Mouse (Mus musculus): ENCODE measurements around the gene Iah1. TPM values are rescaled to one million over a fixed set of nuclear protein-coding genes. Genes with fewer than 3 reads are reported as not detected.

Gene Iah1
- polyA plus RNA-seq, 1 experiment from 2014 or later = 64.7 TPM

DNA sequence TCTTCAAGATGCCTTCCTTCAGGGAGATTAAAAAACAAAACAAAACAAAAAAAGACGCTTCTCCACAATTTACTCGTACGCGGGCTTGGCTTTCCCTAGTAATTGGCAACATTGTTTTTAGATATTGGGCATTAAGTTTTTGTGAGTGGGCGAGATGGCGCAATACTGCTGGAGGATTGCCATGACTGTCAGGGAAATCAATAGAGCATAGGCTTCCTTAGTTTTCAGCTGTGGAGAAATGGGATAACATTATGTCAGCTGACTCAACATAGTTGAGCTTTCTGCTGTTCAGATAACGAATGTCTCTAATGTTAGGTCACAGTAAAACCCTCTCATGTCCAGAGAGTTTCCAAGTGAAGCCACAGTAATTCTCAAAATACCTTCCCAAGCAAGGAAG lies 678 bp downstream of the Iah1 start:
- Histone ChIP-seq H3K9ac (replicated peaks) (peak overlapping the region; percentile 85), H3K27me3 (ENCODE audit: insufficient read depth, low read length) (no peaks in the 10 kb centered on the region), H3K4me3 (ENCODE audit: low read depth, low read length) (peak overlapping the region; percentile 71), H3K4me2 (ENCODE audit: low read depth, low read length) (peak overlapping the region; percentile 92), H3K36me3 (replicated peaks; ENCODE audit: insufficient read depth, low read length) (peaks cover 39% of the 10 kb centered on the region), H3K9me3 (ENCODE audit: low read length) (no peaks in the 10 kb centered on the region), H3K4me1 (ENCODE audit: insufficient read depth) (peaks cover 19% of the 10 kb centered on the region), H3K27ac (ENCODE audit: low read depth) (peak overlapping the region; percentile 76)
- ATAC-seq (peak; percentile 49), DNase-seq (peak; percentile 61)
- WGBS (ENCODE audit: insufficient replicate concordance) = 19% methylated on average over 7 of the region's 7 CpGs
- TF ChIP-seq CTCF (IDR thresholded peaks at IDR 0.05; ENCODE audit: low read depth) (no peak), EP300 (IDR thresholded peaks at IDR 0.05; ENCODE audit: low read depth) (no peak)

DNA sequence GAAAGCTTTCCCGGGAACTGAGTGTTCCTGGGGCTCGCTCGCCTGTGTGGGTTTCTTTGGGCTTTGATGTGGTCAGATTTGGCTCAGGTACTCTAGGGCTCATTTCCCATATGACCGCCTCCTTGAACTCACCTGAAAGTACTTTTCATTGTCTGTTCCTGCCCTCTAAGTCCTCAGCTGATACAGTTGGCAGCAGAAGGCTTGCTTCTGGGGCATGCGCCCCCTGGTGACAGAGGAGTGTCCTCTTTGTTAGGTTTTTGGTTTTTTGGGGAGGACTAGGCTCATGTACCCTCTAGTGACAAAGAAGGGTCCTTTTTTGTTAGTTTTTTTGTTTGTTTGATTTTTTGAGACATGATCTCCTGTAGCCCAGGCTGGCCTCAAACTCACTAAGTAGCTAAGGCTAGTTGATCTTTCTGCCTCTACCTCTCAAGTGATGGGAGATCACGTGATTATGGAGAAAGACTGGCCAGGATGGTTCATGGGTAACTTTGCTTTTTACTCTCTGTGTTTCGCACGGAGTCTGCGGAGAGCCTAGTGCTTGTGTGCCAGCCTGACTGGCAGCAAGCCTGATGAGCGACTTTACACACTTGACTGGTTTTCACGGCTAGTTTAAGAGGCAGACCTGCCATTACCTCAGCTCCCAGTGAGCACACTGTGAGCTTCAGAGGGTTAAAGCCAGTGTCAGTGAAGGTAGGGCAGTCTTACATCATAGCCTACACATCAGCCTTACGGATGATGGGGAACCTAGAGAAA lies 2.1 kb downstream of the Iah1 start:
- ATAC-seq (no peak), DNase-seq (peak; percentile 70)
- Histone ChIP-seq H3K9ac (replicated peaks) (no peak overlapping the region), H3K27ac (ENCODE audit: low read depth) (no peak overlapping the region), H3K36me3 (replicated peaks; ENCODE audit: insufficient read depth, low read length) (peaks cover 40% of the 10 kb centered on the region), H3K4me2 (ENCODE audit: low read depth, low read length) (no peak overlapping the region), H3K9me3 (ENCODE audit: low read length) (no peaks in the 10 kb centered on the region), H3K4me1 (ENCODE audit: insufficient read depth) (peaks cover 19% of the 10 kb centered on the region), H3K4me3 (ENCODE audit: low read depth, low read length) (no peak overlapping the region), H3K27me3 (ENCODE audit: insufficient read depth, low read length) (no peaks in the 10 kb centered on the region)
- WGBS (ENCODE audit: insufficient replicate concordance) = 79% methylated on average over 12 of the region's 12 CpGs
- TF ChIP-seq CTCF (IDR thresholded peaks at IDR 0.05; ENCODE audit: low read depth) = peak; percentile 87
- TF ChIP-seq EP300 (IDR thresholded peaks at IDR 0.05; ENCODE audit: low read depth) = no peak

DNA sequence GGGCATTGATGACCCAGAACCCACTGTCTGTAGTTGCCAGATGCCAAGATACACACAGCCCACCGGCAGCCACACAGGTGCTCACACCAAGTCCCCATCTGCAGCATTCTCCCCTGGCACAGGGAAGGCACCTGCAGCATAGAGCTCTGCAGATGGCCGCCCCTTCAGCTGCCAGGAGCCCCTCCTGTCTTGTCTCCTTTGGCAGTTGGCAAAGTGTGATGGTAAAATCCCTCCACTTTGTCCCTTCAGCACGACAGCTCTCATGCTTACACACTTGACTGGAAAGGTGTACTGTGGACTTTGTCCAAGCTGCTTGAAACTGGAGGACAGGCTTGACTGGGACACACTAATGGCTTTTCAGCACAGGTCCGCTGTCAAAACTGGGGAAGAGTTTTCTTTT lies 4.1 kb downstream of the Iah1 start:
- peaks cover 19% of the 10 kb centered on the region for H3K4me1 ChIP-seq (ENCODE audit: insufficient read depth)
- TF ChIP-seq CTCF (IDR thresholded peaks at IDR 0.05; ENCODE audit: low read depth) (no peak), EP300 (IDR thresholded peaks at IDR 0.05; ENCODE audit: low read depth) (no peak)
- H3K4me2 ChIP-seq (ENCODE audit: low read depth, low read length) = no peak overlapping the region
- H3K36me3 ChIP-seq (replicated peaks; ENCODE audit: insufficient read depth, low read length) = peaks cover 28% of the 10 kb centered on the region
- DNase-seq (no peak), ATAC-seq (no peak)
- H3K4me3 ChIP-seq (ENCODE audit: low read depth, low read length) = no peak overlapping the region
- H3K27me3 ChIP-seq (ENCODE audit: insufficient read depth, low read length) = no peaks in the 10 kb centered on the region
- H3K9me3 ChIP-seq (ENCODE audit: low read length) = no peaks in the 10 kb centered on the region
- no peak overlapping the region for H3K9ac ChIP-seq (replicated peaks)
- no peak overlapping the region for H3K27ac ChIP-seq (ENCODE audit: low read depth)
- WGBS (ENCODE audit: insufficient replicate concordance) = 75% methylated on average over 4 of the region's 4 CpGs

- Histone ChIP-seq H3K36me3 (replicated peaks; ENCODE audit: insufficient read depth, low read length) (peaks cover 34% of the 10 kb centered on the region), H3K4me1 (ENCODE audit: insufficient read depth) (peaks cover 15% of the 10 kb centered on the region), H3K27me3 (ENCODE audit: insufficient read depth, low read length) (no peaks in the 10 kb centered on the region), H3K4me2 (ENCODE audit: low read depth, low read length) (no peak overlapping the region), H3K9ac (replicated peaks) (no peak overlapping the region), H3K27ac (ENCODE audit: low read depth) (no peak overlapping the region), H3K4me3 (ENCODE audit: low read depth, low read length) (no peak overlapping the region), H3K9me3 (ENCODE audit: low read length) (no peaks in the 10 kb centered on the region)
- TF ChIP-seq CTCF (IDR thresholded peaks at IDR 0.05; ENCODE audit: low read depth) (no peak), EP300 (IDR thresholded peaks at IDR 0.05; ENCODE audit: low read depth) (no peak)
- WGBS (ENCODE audit: insufficient replicate concordance) = 71% methylated on average over 9 of the region's 9 CpGs
- DNase-seq (no peak), ATAC-seq (no peak)
These were observed 5.0 kb downstream of the Iah1 start for GRCm38 (mm10) chr12:21321170-21321569.

DNA sequence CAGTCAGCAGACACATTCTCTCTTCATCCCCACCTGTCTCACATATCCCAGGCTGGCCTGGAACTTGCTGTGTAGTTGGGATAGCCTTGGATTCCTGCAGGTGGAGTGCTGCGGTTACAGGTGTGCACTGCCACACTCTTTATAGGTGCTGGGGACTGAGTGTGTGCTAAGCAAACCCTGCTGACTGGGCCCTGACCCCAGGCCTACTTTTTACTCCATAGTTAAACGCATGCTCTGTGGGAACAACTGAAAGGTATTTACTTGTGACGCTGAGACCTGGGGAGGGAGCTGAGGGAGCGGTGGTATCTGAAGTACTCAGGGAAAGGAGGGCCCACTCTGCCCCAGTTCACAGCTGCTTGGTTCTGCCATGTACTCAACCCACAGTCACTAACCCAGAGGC lies 6.1 kb downstream of the Iah1 start:
- DNase-seq (no peak), ATAC-seq (no peak)
- Histone ChIP-seq H3K27ac (ENCODE audit: low read depth) (no peak overlapping the region), H3K4me3 (ENCODE audit: low read depth, low read length) (no peak overlapping the region), H3K27me3 (ENCODE audit: insufficient read depth, low read length) (no peaks in the 10 kb centered on the region), H3K36me3 (replicated peaks; ENCODE audit: insufficient read depth, low read length) (peaks cover 45% of the 10 kb centered on the region), H3K4me2 (ENCODE audit: low read depth, low read length) (no peak overlapping the region), H3K9me3 (ENCODE audit: low read length) (no peaks in the 10 kb centered on the region), H3K4me1 (ENCODE audit: insufficient read depth) (peaks cover 10% of the 10 kb centered on the region), H3K9ac (replicated peaks) (no peak overlapping the region)
- 75% methylated on average over 4 of the region's 4 CpGs for WGBS (ENCODE audit: insufficient replicate concordance)
- TF ChIP-seq CTCF (IDR thresholded peaks at IDR 0.05; ENCODE audit: low read depth) (no peak), EP300 (IDR thresholded peaks at IDR 0.05; ENCODE audit: low read depth) (no peak)

GRCm38 (mm10) chr12:21322856-21323255 lies 6.7 kb downstream of the Iah1 start:
- ATAC-seq (no peak), DNase-seq (no peak)
- no peaks in the 10 kb centered on the region for H3K9me3 ChIP-seq (ENCODE audit: low read length)
- no peak overlapping the region for H3K27ac ChIP-seq (ENCODE audit: low read depth)
- no peaks in the 10 kb centered on the region for H3K27me3 ChIP-seq (ENCODE audit: insufficient read depth, low read length)
- no peak overlapping the region for H3K4me3 ChIP-seq (ENCODE audit: low read depth, low read length)
- H3K4me1 ChIP-seq (ENCODE audit: insufficient read depth) = peaks cover 5% of the 10 kb centered on the region
- WGBS (ENCODE audit: insufficient replicate concordance) = 79% methylated on average over 9 of the region's 9 CpGs
- peaks cover 50% of the 10 kb centered on the region for H3K36me3 ChIP-seq (replicated peaks; ENCODE audit: insufficient read depth, low read length)
- TF ChIP-seq CTCF (IDR thresholded peaks at IDR 0.05; ENCODE audit: low read depth) = no peak
- no peak for TF ChIP-seq EP300 (IDR thresholded peaks at IDR 0.05; ENCODE audit: low read depth)
- H3K9ac ChIP-seq (replicated peaks) = no peak overlapping the region
- H3K4me2 ChIP-seq (ENCODE audit: low read depth, low read length) = no peak overlapping the region

Data from liver, postnatal 0 days (tissue).